Mouse (Mus musculus): ENCODE results near the gene Prn.

GRCm38 (mm10) chr2:131934243-131934642, 24.5 kb downstream of the Prn start:
- TF ChIP-seq MAX (IDR thresholded peaks at IDR 0.05; ENCODE audit: low read depth) (no peak), POLR2AphosphoS2 (IDR thresholded peaks at IDR 0.05; ENCODE audit: insufficient read length, low read depth) (no peak), POLR2A (IDR thresholded peaks at IDR 0.05; ENCODE audit: insufficient read length, low read depth) (no peak), E2F4 (IDR thresholded peaks at IDR 0.05; ENCODE audit: insufficient read depth) (no peak), TCF12 (IDR thresholded peaks at IDR 0.05; ENCODE audit: insufficient read depth, poor library complexity, severe bottlenecking) (no peak), CEBPB (IDR thresholded peaks at IDR 0.05; ENCODE audit: insufficient read depth, poor library complexity, severe bottlenecking) (no peak), MYOD1 (IDR thresholded peaks at IDR 0.05; ENCODE audit: control insufficient read depth in 1 of 3, insufficient read length in 2 of 3, low read depth in 2 of 3) (no peak)
